Mouse (Mus musculus) MEL (cell line): ENCODE measurements at regions not wholly inside any gene's neighbourhood (a gene's known extent, or its start where the extent isn't known, plus 50 kb on each side); places are given as distances from the start of the nearest gene placed in this dataset.

Experiments used
- DNase-seq: peaks from one replicate; pipeline ENCODE4 v3.0.0; 2011; ENCODE audit warnings: low read depth, low spot score
- H3K27ac ChIP-seq: 2 replicates; pipeline ENCODE4 v1.5.1; 2012; ENCODE audit warnings: low read depth, mild to moderate bottlenecking, control low read depth, low read length, moderate library complexity; ENCODE audit not compliant: control insufficient read depth
- H3K27me3 ChIP-seq, 2 experiments: fragments of 150-350 bp in 1 of 2; sonication (generic) in 1 of 2; 2 replicates each; pipeline ENCODE4 v1.6.1; 2012; ENCODE audit warnings: low read length in 2 of 2, mild to moderate bottlenecking in 2 of 2, improper control_type of control experiment in 1 of 2, moderate library complexity in 1 of 2; ENCODE audit not compliant: insufficient read depth in 2 of 2, control insufficient read depth in 1 of 2
- H3K36me3 ChIP-seq, 2 experiments: 2 replicates each; pipeline ENCODE4 v1.6.1; 2012 to 2014; ENCODE audit warnings: low read length in 2 of 2, improper control_type of control experiment in 1 of 2, inconsistent platforms in 1 of 2, mild to moderate bottlenecking in 1 of 2; ENCODE audit not compliant: insufficient read depth in 2 of 2, control insufficient read depth in 1 of 2
- H3K4me1 ChIP-seq, 2 experiments: fragments of 150-350 bp in 1 of 2; sonication (generic) in 1 of 2; 2 replicates each; pipeline ENCODE4 v1.6.1; 2012; ENCODE audit warnings: low read length in 2 of 2, improper control_type of control experiment in 1 of 2, mild to moderate bottlenecking in 1 of 2; ENCODE audit not compliant: insufficient read depth in 2 of 2, control insufficient read depth in 1 of 2
- H3K4me3 ChIP-seq, 2 experiments: fragments of 150-350 bp in 1 of 2; sonication (generic) in 1 of 2; 2 replicates each; pipeline ENCODE4 v1.5.1; 2012; ENCODE audit warnings: low read depth in 2 of 2, low read length in 2 of 2, mild to moderate bottlenecking in 2 of 2, moderate library complexity in 2 of 2, control low read depth in 1 of 2, improper control_type of control experiment in 1 of 2; ENCODE audit not compliant: control insufficient read depth in 1 of 2, insufficient read depth in 1 of 2
- H3K79me2 ChIP-seq: 2 replicates; pipeline ENCODE4 v1.6.1; 2012; ENCODE audit warnings: mild to moderate bottlenecking, low read length, moderate library complexity; ENCODE audit not compliant: control insufficient read depth, poor library complexity, insufficient read depth
- H3K9ac ChIP-seq: 2 replicates; pipeline ENCODE4 v1.6.1; 2012; ENCODE audit warnings: low read depth, mild to moderate bottlenecking, control low read depth, low read length, moderate library complexity; ENCODE audit not compliant: control insufficient read depth, poor library complexity, severe bottlenecking
- H3K9me3 ChIP-seq: fragments of 150-350 bp; sonication (generic); replicated peaks from 2 replicates; pipeline ENCODE4 v1.6.1; 2012; ENCODE audit warnings: mild to moderate bottlenecking, low read length, improper control_type of control experiment, moderate library complexity; ENCODE audit not compliant: insufficient read depth
- CHD1 ChIP-seq: IDR thresholded peaks from 2 replicates; pipeline ENCODE4 v1.6.1; 2012; ENCODE audit warnings: low read depth, mild to moderate bottlenecking, inconsistent platforms, low read length, improper control_type of control experiment
- CHD2 ChIP-seq: IDR thresholded peaks from 2 replicates; pipeline ENCODE4 v1.6.1; 2011; ENCODE audit warnings: low read length, improper control_type of control experiment
- ELF1 ChIP-seq: IDR thresholded peaks from 2 replicates; pipeline ENCODE4 v1.6.1; 2014; ENCODE audit warnings: low read depth, mild to moderate bottlenecking, inconsistent platforms, low read length, improper control_type of control experiment, moderate library complexity
- ETS1 ChIP-seq: IDR thresholded peaks from 2 replicates; pipeline ENCODE4 v1.6.1; 2012; ENCODE audit warnings: low read depth, mild to moderate bottlenecking, inconsistent platforms, low read length, improper control_type of control experiment, moderate library complexity
- GABPA ChIP-seq: IDR thresholded peaks from 2 replicates; pipeline ENCODE4 v1.6.1; 2012; ENCODE audit warnings: low read depth, mild to moderate bottlenecking, inconsistent platforms, low read length, improper control_type of control experiment, moderate library complexity
- JUND ChIP-seq: IDR thresholded peaks from 2 replicates; pipeline ENCODE4 v1.6.1; 2011; ENCODE audit warnings: low read depth, mild to moderate bottlenecking, improper control_type of control experiment, low read length
- KAT2A ChIP-seq: conservative IDR thresholded peaks from 2 replicates; pipeline ENCODE4 v1.6.1; 2012; ENCODE audit warnings: low read depth, low read length, improper control_type of control experiment, inconsistent platforms
- MAX ChIP-seq: IDR thresholded peaks from 2 replicates; pipeline ENCODE4 v1.6.1; 2011; ENCODE audit warnings: low read length, improper control_type of control experiment
- MEF2A ChIP-seq: IDR thresholded peaks from 2 replicates; pipeline ENCODE4 v1.6.1; 2014; ENCODE audit warnings: low read depth, mild to moderate bottlenecking, inconsistent platforms, low read length, improper control_type of control experiment; ENCODE audit not compliant: poor library complexity, insufficient replicate concordance, severe bottlenecking; ENCODE audit errors: extremely low read depth
- MYB ChIP-seq: IDR thresholded peaks from 2 replicates; pipeline ENCODE4 v1.6.1; 2011; ENCODE audit warnings: mild to moderate bottlenecking, low read depth, low read length, improper control_type of control experiment
- NELFE ChIP-seq: IDR thresholded peaks from 2 replicates; pipeline ENCODE4 v1.6.1; 2011; ENCODE audit warnings: low read depth, low read length, improper control_type of control experiment
- NRF1 ChIP-seq: IDR thresholded peaks from 2 replicates; pipeline ENCODE4 v1.6.1; 2014; ENCODE audit warnings: low read depth, mild to moderate bottlenecking, inconsistent platforms, low read length, improper control_type of control experiment, moderate library complexity; ENCODE audit not compliant: poor library complexity, insufficient read depth, severe bottlenecking
- POLR2AphosphoS2 ChIP-seq: IDR thresholded peaks from 2 replicates; pipeline ENCODE4 v1.6.1; 2011; ENCODE audit warnings: low read length, improper control_type of control experiment
- RAD21 ChIP-seq: IDR thresholded peaks from 2 replicates; pipeline ENCODE4 v1.6.1; 2011; ENCODE audit warnings: mild to moderate bottlenecking, low read depth, low read length, improper control_type of control experiment
- ZKSCAN1 ChIP-seq: IDR thresholded peaks from 2 replicates; pipeline ENCODE4 v1.6.1; 2012; ENCODE audit warnings: low read depth, mild to moderate bottlenecking, inconsistent platforms, low read length, improper control_type of control experiment, moderate library complexity
- ZNF384 ChIP-seq: IDR thresholded peaks from 2 replicates; pipeline ENCODE4 v1.6.1; 2012; ENCODE audit warnings: low read depth, mild to moderate bottlenecking, inconsistent platforms, low read length, improper control_type of control experiment

- Histone ChIP-seq H3K4me1 (no peaks in the 10 kb centered on the region), H3K9me3 (no peaks in the 10 kb centered on the region), H3K4me3 (no peak overlapping the region), H3K36me3 (no peaks in the 10 kb centered on the region), H3K9ac (no peak overlapping the region), H3K79me2 (no peaks in the 10 kb centered on the region), H3K27ac (no peak overlapping the region), H3K27me3 (no peaks in the 10 kb centered on the region)
- no peak for DNase-seq
- TF ChIP-seq CHD2 (no peak), JUND (no peak), ETS1 (no peak), KAT2A (no peak), NELFE (no peak), MYB (no peak), MAX (no peak)
Observed at GRCm38 (mm10) chr12:56189562-56189961, 156.1 kb downstream of the Mbip start.

GRCm38 (mm10) chr12:56160736-56161135 lies 185.0 kb downstream of the Mbip start:
- Histone ChIP-seq H3K9ac (no peak overlapping the region), H3K27me3 (no peaks in the 10 kb centered on the region; a peak in 1 of 4 replicates), H3K4me1 (no peaks in the 10 kb centered on the region), H3K27ac (no peak overlapping the region), H3K79me2 (no peaks in the 10 kb centered on the region), H3K9me3 (no peaks in the 10 kb centered on the region), H3K36me3 (no peaks in the 10 kb centered on the region), H3K4me3 (no peak overlapping the region)
- TF ChIP-seq NRF1 (no peak), CHD1 (no peak), ZNF384 (no peak), POLR2AphosphoS2 (no peak), RAD21 (no peak), MEF2A (no peak), ZKSCAN1 (no peak)
- DNase-seq, result no peak

GRCm38 (mm10) chr12:56144359-56144758 lies 201.3 kb downstream of the Mbip start:
- peak; percentile 4 for DNase-seq
- H3K4me3 ChIP-seq, result no peak overlapping the region
- H3K27me3 ChIP-seq, result no peaks in the 10 kb centered on the region
- no peak overlapping the region for H3K9ac ChIP-seq
- no peaks in the 10 kb centered on the region for H3K79me2 ChIP-seq
- no peaks in the 10 kb centered on the region for H3K36me3 ChIP-seq
- H3K27ac ChIP-seq, result no peak overlapping the region
- TF ChIP-seq ELF1, result no peak
- TF ChIP-seq GABPA, result no peak
- H3K4me1 ChIP-seq, result no peaks in the 10 kb centered on the region
- no peaks in the 10 kb centered on the region for H3K9me3 ChIP-seq
